Mouse (Mus musculus): ENCODE data around the gene Dst. TPM values are rescaled to one million over a fixed set of nuclear protein-coding genes. Genes with fewer than 3 reads are reported as not detected.

Dst gene
- polyA plus RNA-seq, 1 experiment from 2014 or later: 15.6 TPM

DNA sequence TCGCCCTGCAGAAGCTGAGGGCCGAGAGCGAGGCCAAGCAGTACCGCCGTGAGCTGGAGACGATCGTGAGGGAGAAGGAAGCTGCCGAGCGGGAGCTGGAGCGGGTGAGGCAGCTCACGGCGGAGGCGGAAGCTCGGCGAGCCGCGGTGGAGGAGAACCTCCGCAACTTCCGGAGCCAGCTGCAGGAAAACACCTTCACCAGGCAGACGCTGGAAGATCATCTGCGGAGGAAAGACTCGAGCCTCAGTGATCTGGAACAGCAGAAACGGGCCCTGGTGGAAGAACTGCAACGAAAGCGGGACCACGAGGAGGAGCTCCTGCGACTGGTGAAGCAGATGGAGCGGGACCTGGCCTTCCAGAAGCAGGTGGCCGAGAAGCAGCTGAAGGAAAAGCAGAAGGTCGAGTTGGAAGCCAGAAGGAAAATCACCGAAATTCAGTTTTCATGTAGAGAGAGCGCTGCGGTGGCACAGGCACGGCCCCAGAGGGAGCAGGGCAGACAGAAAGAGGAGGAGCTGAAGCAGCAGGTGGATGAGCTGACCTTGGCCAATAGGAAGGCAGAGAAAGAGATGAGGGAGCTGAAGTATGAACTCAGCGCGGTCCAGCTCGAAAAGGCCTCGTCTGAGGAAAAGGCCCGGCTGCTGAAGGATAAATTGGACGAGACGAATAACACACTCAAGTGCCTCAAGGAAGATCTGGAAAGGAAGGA is 270.1 kb downstream of the Dst start:
- Histone ChIP-seq H3K36me3 (ENCODE audit: insufficient read depth) (peaks cover 3% of the 10 kb centered on the region; the same call in 1 of the 2 replicates), H3K27me3 (ENCODE audit: insufficient read depth, low read length) (no peaks in the 10 kb centered on the region), H3K27ac (ENCODE audit: low read depth) (no peak overlapping the region), H3K4me3 (ENCODE audit: low read depth, low read length) (no peak overlapping the region), H3K9ac (no peak overlapping the region), H3K4me1 (ENCODE audit: insufficient read depth) (no peaks in the 10 kb centered on the region), H3K9me3 (ENCODE audit: low read depth, low read length) (no peaks in the 10 kb centered on the region), H3K4me2 (peak overlapping the region; percentile 23)
- TF ChIP-seq CTCF (IDR thresholded peaks at IDR 0.05; ENCODE audit: low read depth): no peak
- 85% methylated on average over 41 of the region's 41 CpGs for whole genome bisulfite sequencing
- DNase-seq (no peak), ATAC-seq (ENCODE audit: insufficient read depth) (no peak)

DNA sequence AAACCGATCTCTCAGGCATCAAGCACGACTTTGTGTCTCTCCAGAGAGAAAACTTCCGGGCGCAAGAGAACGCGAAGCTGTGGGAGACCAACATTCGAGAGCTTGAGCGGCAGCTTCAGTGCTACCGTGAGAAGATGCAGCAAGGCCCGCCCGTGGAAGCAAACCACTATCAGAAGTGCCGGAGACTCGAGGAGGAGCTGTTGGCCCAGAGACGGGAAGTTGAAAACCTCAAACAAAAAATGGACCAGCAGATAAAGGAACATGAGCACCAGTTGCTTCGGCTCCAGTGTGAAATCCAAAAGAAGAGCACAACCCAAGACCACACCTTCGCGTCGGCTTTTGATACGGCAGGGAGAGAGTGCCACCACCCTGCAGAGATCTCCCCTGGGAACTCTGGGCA is 271.7 kb downstream of the Dst start:
- Histone ChIP-seq H3K27me3 (ENCODE audit: insufficient read depth, low read length) (no peaks in the 10 kb centered on the region), H3K9me3 (ENCODE audit: low read depth, low read length) (no peaks in the 10 kb centered on the region), H3K36me3 (ENCODE audit: insufficient read depth) (no peaks in the 10 kb centered on the region; the same call in 1 of the 2 replicates), H3K9ac (no peak overlapping the region), H3K4me3 (ENCODE audit: low read depth, low read length) (no peak overlapping the region), H3K27ac (ENCODE audit: low read depth) (no peak overlapping the region), H3K4me1 (ENCODE audit: insufficient read depth) (no peaks in the 10 kb centered on the region), H3K4me2 (no peak overlapping the region)
- ATAC-seq (ENCODE audit: insufficient read depth): no peak
- DNase-seq: no peak
- 92% methylated on average over 19 of the region's 19 CpGs for WGBS
- no peak for TF ChIP-seq CTCF (IDR thresholded peaks at IDR 0.05; ENCODE audit: low read depth)

DNA sequence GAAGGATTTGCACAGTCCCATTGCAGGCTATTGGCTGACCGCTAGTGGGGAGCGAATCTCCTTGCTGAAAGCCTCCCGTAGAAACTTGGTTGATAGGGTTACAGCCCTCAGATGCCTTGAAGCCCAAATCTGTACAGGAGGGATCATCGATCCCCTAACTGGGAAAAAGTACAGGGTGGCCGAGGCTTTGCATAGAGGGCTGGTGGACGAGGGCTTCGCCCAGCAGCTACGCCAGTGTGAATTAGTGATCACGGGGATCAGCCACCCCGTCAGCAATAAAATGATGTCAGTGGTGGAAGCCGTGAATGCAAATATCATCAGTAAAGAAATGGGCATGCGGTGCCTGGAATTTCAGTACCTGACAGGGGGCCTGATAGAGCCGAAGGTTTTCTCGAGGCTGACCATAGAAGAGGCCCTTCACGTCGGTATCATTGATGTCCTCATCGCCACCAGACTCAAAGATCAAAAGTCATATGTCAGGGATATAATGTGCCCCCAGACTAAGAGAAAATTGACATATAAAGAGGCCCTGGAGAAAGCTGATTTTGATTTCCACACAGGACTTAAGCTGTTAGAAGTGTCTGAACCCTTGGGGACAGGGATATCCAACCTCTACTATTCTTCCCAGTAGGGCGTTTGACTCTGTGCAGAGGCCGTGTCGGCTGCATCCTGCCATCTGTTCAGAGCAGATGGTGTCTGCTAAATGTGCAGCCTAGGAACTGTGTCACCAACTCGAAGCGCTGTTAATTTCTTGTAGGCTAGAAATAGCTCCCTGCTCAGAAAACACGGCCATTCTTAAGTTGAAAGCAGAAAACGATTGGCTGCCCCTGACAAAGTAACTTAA is 274.6 kb downstream of the Dst start:
- H3K4me1 ChIP-seq (ENCODE audit: insufficient read depth): no peaks in the 10 kb centered on the region
- ATAC-seq (ENCODE audit: insufficient read depth) (no peak), DNase-seq (no peak)
- H3K9me3 ChIP-seq (ENCODE audit: low read depth, low read length): no peaks in the 10 kb centered on the region
- no peak overlapping the region for H3K27ac ChIP-seq (ENCODE audit: low read depth)
- H3K9ac ChIP-seq: no peak overlapping the region
- no peak overlapping the region for H3K4me2 ChIP-seq
- no peaks in the 10 kb centered on the region; the same call in 1 of the 2 replicates for H3K36me3 ChIP-seq (ENCODE audit: insufficient read depth)
- no peak for TF ChIP-seq CTCF (IDR thresholded peaks at IDR 0.05; ENCODE audit: low read depth)
- H3K27me3 ChIP-seq (ENCODE audit: insufficient read depth, low read length): no peaks in the 10 kb centered on the region
- no peak overlapping the region for H3K4me3 ChIP-seq (ENCODE audit: low read depth, low read length)
- 83% methylated on average over 24 of the region's 24 CpGs for WGBS

DNA sequence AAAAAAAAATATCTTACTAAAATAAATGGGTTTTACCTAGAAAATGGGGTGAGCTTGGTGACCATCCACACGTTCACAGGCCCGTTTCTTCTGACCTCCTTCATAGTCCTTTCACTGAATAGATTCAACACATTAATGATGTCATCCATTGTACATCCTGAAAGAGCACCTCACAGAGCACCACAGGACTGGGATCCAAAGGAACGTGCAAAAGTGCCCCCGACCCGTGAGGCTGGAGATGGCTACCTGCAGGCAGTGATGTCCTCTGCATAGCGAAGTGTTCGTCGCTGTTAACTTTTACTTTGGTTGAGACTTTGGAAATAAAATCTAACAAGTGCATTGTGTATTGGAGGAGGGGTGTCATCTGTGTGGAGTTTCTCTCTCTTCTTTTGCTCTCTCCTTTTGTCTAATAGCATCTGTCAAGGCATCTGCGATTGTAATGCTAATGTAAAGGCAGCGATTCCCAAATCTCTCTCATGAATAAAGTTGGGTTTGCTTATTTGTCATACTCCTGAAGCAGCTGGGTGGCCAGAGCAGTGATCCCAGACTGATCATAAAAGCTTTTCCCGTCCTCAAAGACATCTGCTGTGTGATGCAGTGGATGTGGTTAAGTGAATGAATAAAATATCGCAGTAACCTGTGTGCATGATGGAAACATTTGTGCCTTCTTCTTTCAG is 275.4 kb downstream of the Dst start:
- TF ChIP-seq CTCF (IDR thresholded peaks at IDR 0.05; ENCODE audit: low read depth): no peak
- no peak for DNase-seq
- H3K27me3 ChIP-seq (ENCODE audit: insufficient read depth, low read length): no peaks in the 10 kb centered on the region
- ATAC-seq (ENCODE audit: insufficient read depth): no peak
- no peaks in the 10 kb centered on the region for H3K4me1 ChIP-seq (ENCODE audit: insufficient read depth)
- H3K4me3 ChIP-seq (ENCODE audit: low read depth, low read length): no peak overlapping the region
- no peak overlapping the region for H3K9ac ChIP-seq
- H3K4me2 ChIP-seq: no peak overlapping the region
- no peaks in the 10 kb centered on the region; the same call in 1 of the 2 replicates for H3K36me3 ChIP-seq (ENCODE audit: insufficient read depth)
- WGBS: 87% methylated on average over 12 of the region's 12 CpGs
- no peaks in the 10 kb centered on the region for H3K9me3 ChIP-seq (ENCODE audit: low read depth, low read length)
- H3K27ac ChIP-seq (ENCODE audit: low read depth): no peak overlapping the region

DNA sequence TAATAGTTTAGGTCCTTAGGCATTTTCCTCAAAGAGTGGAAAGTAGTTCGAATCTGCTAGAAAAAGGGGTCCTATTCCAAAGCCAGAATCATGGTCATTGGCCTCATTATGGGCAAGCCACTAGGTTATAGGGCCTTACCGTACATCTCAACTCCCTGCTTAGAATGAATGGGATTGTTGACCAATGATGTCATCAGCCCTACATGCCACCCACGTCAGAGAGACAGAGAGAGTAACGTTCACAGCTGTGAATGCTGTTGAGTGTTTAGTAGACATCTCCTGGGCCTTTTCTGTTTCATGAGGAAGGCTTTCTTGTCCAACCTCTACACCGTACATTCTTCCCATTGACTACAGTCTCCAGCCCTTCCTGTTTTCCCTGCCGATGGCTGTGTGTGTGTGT is 276.2 kb downstream of the Dst start:
- H3K4me2 ChIP-seq: no peak overlapping the region
- no peak for ATAC-seq (ENCODE audit: insufficient read depth)
- no peaks in the 10 kb centered on the region for H3K27me3 ChIP-seq (ENCODE audit: insufficient read depth, low read length)
- 62% methylated on average over 6 of the region's 6 CpGs for WGBS
- no peaks in the 10 kb centered on the region for H3K9me3 ChIP-seq (ENCODE audit: low read depth, low read length)
- DNase-seq: no peak
- no peak overlapping the region for H3K9ac ChIP-seq
- H3K36me3 ChIP-seq (ENCODE audit: insufficient read depth): no peaks in the 10 kb centered on the region; the same call in 1 of the 2 replicates
- H3K4me1 ChIP-seq (ENCODE audit: insufficient read depth): no peaks in the 10 kb centered on the region
- H3K27ac ChIP-seq (ENCODE audit: low read depth): no peak overlapping the region
- no peak overlapping the region for H3K4me3 ChIP-seq (ENCODE audit: low read depth, low read length)
- no peak for TF ChIP-seq CTCF (IDR thresholded peaks at IDR 0.05; ENCODE audit: low read depth)

DNA sequence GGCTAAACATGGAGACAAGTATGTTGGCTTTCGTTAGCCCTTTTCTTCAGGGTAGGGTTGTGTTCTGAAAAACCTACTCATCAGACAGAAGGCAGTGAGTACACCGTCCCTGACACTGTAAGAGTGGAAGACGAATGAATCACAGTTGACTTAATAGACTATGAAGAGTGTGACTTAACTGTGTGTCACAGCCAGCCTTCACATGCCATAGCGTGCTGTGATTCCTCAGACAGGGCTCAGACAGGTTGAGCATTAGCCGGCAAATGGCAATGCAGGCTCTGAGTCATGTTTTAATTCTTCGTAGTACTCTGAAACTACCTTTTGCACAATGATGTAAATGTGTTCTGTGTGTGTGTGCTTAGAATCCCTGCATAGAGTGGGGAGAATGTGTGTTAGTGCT is 278.0 kb downstream of the Dst start:
- H3K4me1 ChIP-seq (ENCODE audit: insufficient read depth): no peaks in the 10 kb centered on the region
- ATAC-seq (ENCODE audit: insufficient read depth) (no peak), DNase-seq (no peak)
- no peak overlapping the region for H3K4me3 ChIP-seq (ENCODE audit: low read depth, low read length)
- no peak overlapping the region for H3K27ac ChIP-seq (ENCODE audit: low read depth)
- H3K36me3 ChIP-seq (ENCODE audit: insufficient read depth): no peaks in the 10 kb centered on the region; the same call in 1 of the 2 replicates
- 76% methylated on average over 6 of the region's 6 CpGs for WGBS
- no peaks in the 10 kb centered on the region for H3K9me3 ChIP-seq (ENCODE audit: low read depth, low read length)
- no peak overlapping the region for H3K4me2 ChIP-seq
- H3K9ac ChIP-seq: no peak overlapping the region
- H3K27me3 ChIP-seq (ENCODE audit: insufficient read depth, low read length): no peaks in the 10 kb centered on the region
- TF ChIP-seq CTCF (IDR thresholded peaks at IDR 0.05; ENCODE audit: low read depth): no peak

DNA sequence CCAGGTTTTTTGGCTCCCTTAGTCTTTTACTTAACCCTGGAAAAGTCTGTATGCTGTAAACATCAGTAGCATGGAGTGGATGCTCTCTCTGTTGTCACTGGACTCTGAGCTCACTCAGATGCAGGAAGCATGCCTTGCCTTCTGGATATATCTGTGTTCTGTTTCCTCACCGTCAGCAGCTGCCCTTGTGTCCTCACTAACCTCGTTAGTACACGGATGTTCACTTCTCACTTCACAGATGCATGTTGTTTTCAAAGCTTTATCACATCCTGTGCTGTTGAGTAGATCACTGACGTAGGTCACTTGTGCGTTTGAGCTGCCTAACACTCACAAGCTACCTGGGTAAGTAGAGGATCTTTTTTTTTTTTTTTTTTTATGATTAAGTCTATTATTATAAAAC is 279.5 kb downstream of the Dst start:
- Histone ChIP-seq H3K27me3 (ENCODE audit: insufficient read depth, low read length) (no peaks in the 10 kb centered on the region), H3K4me1 (ENCODE audit: insufficient read depth) (no peaks in the 10 kb centered on the region), H3K27ac (ENCODE audit: low read depth) (no peak overlapping the region), H3K36me3 (ENCODE audit: insufficient read depth) (no peaks in the 10 kb centered on the region), H3K9ac (no peak overlapping the region), H3K9me3 (ENCODE audit: low read depth, low read length) (no peaks in the 10 kb centered on the region), H3K4me2 (no peak overlapping the region), H3K4me3 (ENCODE audit: low read depth, low read length) (no peak overlapping the region)
- TF ChIP-seq CTCF (IDR thresholded peaks at IDR 0.05; ENCODE audit: low read depth): no peak
- ATAC-seq (ENCODE audit: insufficient read depth) (no peak), DNase-seq (no peak)
- WGBS: 66% methylated on average over 5 of the region's 5 CpGs
